24 mouse cellular contexts compared by ENCODE assay signal in the genomic region with DNA sequence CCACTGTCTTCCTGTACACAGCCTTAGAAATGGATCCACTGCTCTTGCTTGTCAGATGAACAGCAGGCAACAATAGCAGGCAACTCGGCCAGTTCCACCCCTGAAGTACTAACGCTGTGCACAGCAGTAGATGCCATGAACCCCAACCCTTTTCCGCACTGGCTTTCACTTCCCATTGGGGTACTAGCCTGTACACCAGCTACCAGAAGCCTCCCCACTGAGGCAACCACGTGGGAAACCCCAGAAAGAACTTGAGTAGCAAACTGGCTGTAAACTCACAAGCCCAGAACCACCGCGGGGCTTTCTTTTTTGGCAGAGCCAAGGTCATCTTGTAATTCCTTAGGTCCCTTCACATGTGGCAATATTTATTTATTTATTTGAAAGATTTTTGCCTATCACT. TPM values are rescaled to one million over a fixed set of nuclear protein-coding genes. Genes with fewer than 3 reads are reported as not detected.
"Had no signal": no experiment of that assay in that cellular context is flagged by ENCODE, and none has a peak within 500 bp of the region (broad histone marks: within the 10 kb centered on the region; RNA-seq: fewer than 3 reads in every experiment).

No protein-coding gene starts in this region.

- H3K27me3 ChIP-seq: midbrain, embryonic 15.5 days had no signal

- H3K4me3 ChIP-seq: liver, embryonic 15.5 days; lung, embryonic 15.5 days; megakaryocyte, embryonic 14.5 days; midbrain, embryonic 13.5 days; midbrain, embryonic 15.5 days; neural tube, embryonic 12.5 days; stomach, embryonic 15.5 days had no signal

- ATAC-seq: liver, postnatal 0 days; lung, postnatal 0 days; midbrain, embryonic 13.5 days; midbrain, embryonic 15.5 days had no signal

- H3K27ac ChIP-seq: liver, embryonic 15.5 days; lung, embryonic 15.5 days; macrophage; midbrain, embryonic 13.5 days; midbrain, embryonic 15.5 days; neural tube, embryonic 12.5 days; stomach, embryonic 15.5 days; stomach, postnatal 0 days had no signal

- H3K36me3 ChIP-seq: liver, embryonic 15.5 days; lung, embryonic 15.5 days; midbrain, embryonic 15.5 days; stomach, embryonic 15.5 days had no signal

- DNase-seq: liver, postnatal 0 days; lung, adult 2 months; lung, postnatal 14 days; lung, postnatal 36 days; right cerebral cortex, postnatal 14 days; right cerebral cortex, postnatal 4 days; spleen, adult 18-20 months; thymus, postnatal 14 days; thymus, postnatal 36 days had no signal

RNA-seq across cellular contexts. Expression of a gene that starts 9.1 kb away (rescaled TPM):
- total RNA-seq: monocyte, adult 5-6 weeks; neutrophil, adult 5-6 weeks had no signal
- polyA plus RNA-seq: liver, embryonic 15.5 days; liver, postnatal 0 days; lung, adult 2 months; lung, embryonic 15.5 days; lung, postnatal 0 days; macrophage; midbrain, embryonic 11.5 days; neural tube, embryonic 12.5 days; small intestine, adult 2 months; stomach, embryonic 15.5 days; stomach, postnatal 0 days; testis, adult 2 months had no signal
